Mouse (Mus musculus) MEL (cell line): ENCODE results near the gene Rftn1. TPM values are rescaled to one million over a fixed set of nuclear protein-coding genes. Genes with fewer than 3 reads are reported as not detected.

Experiments
- DNase-seq: peaks from one replicate; pipeline ENCODE4 v3.0.0; 2011; ENCODE audit warnings: low read depth, low spot score
- H3K27ac ChIP-seq: 2 replicates; pipeline ENCODE4 v1.5.1; 2012; ENCODE audit warnings: low read depth, mild to moderate bottlenecking, control low read depth, low read length, moderate library complexity; ENCODE audit not compliant: control insufficient read depth
- H3K27me3 ChIP-seq, 2 experiments: fragments of 150-350 bp in 1 of 2; sonication (generic) in 1 of 2; 2 replicates each; pipeline ENCODE4 v1.6.1; 2012; ENCODE audit warnings: low read length in 2 of 2, mild to moderate bottlenecking in 2 of 2, improper control_type of control experiment in 1 of 2, moderate library complexity in 1 of 2; ENCODE audit not compliant: insufficient read depth in 2 of 2, control insufficient read depth in 1 of 2
- H3K36me3 ChIP-seq, 2 experiments: 2 replicates each; pipeline ENCODE4 v1.6.1; 2012 to 2014; ENCODE audit warnings: low read length in 2 of 2, improper control_type of control experiment in 1 of 2, inconsistent platforms in 1 of 2, mild to moderate bottlenecking in 1 of 2; ENCODE audit not compliant: insufficient read depth in 2 of 2, control insufficient read depth in 1 of 2
- H3K4me1 ChIP-seq, 2 experiments: fragments of 150-350 bp in 1 of 2; sonication (generic) in 1 of 2; 2 replicates each; pipeline ENCODE4 v1.6.1; 2012; ENCODE audit warnings: low read length in 2 of 2, improper control_type of control experiment in 1 of 2, mild to moderate bottlenecking in 1 of 2; ENCODE audit not compliant: insufficient read depth in 2 of 2, control insufficient read depth in 1 of 2
- H3K4me3 ChIP-seq, 2 experiments: fragments of 150-350 bp in 1 of 2; sonication (generic) in 1 of 2; 2 replicates each; pipeline ENCODE4 v1.5.1; 2012; ENCODE audit warnings: low read depth in 2 of 2, low read length in 2 of 2, mild to moderate bottlenecking in 2 of 2, moderate library complexity in 2 of 2, control low read depth in 1 of 2, improper control_type of control experiment in 1 of 2; ENCODE audit not compliant: control insufficient read depth in 1 of 2, insufficient read depth in 1 of 2
- H3K79me2 ChIP-seq: 2 replicates; pipeline ENCODE4 v1.6.1; 2012; ENCODE audit warnings: mild to moderate bottlenecking, low read length, moderate library complexity; ENCODE audit not compliant: control insufficient read depth, poor library complexity, insufficient read depth
- H3K9ac ChIP-seq: 2 replicates; pipeline ENCODE4 v1.6.1; 2012; ENCODE audit warnings: low read depth, mild to moderate bottlenecking, control low read depth, low read length, moderate library complexity; ENCODE audit not compliant: control insufficient read depth, poor library complexity, severe bottlenecking
- H3K9me3 ChIP-seq: fragments of 150-350 bp; sonication (generic); replicated peaks from 2 replicates; pipeline ENCODE4 v1.6.1; 2012; ENCODE audit warnings: mild to moderate bottlenecking, low read length, improper control_type of control experiment, moderate library complexity; ENCODE audit not compliant: insufficient read depth
- BHLHE40 ChIP-seq: IDR thresholded peaks from 2 replicates; pipeline ENCODE4 v1.6.1; 2012; ENCODE audit warnings: low read depth, mild to moderate bottlenecking, inconsistent platforms, low read length, improper control_type of control experiment, borderline replicate concordance
- CHD2 ChIP-seq: IDR thresholded peaks from 2 replicates; pipeline ENCODE4 v1.6.1; 2011; ENCODE audit warnings: low read length, improper control_type of control experiment
- E2F4 ChIP-seq: IDR thresholded peaks from 2 replicates; pipeline ENCODE4 v1.6.1; 2011; ENCODE audit warnings: low read depth, low read length, improper control_type of control experiment, borderline replicate concordance
- ELF1 ChIP-seq: IDR thresholded peaks from 2 replicates; pipeline ENCODE4 v1.6.1; 2014; ENCODE audit warnings: low read depth, mild to moderate bottlenecking, inconsistent platforms, low read length, improper control_type of control experiment, moderate library complexity
- GABPA ChIP-seq: IDR thresholded peaks from 2 replicates; pipeline ENCODE4 v1.6.1; 2012; ENCODE audit warnings: low read depth, mild to moderate bottlenecking, inconsistent platforms, low read length, improper control_type of control experiment, moderate library complexity
- MAZ ChIP-seq: IDR thresholded peaks from 2 replicates; pipeline ENCODE4 v1.6.1; 2012; ENCODE audit warnings: low read depth, mild to moderate bottlenecking, inconsistent platforms, low read length, improper control_type of control experiment
- MYC ChIP-seq: IDR thresholded peaks from 2 replicates; pipeline ENCODE4 v1.6.1; 2011; ENCODE audit warnings: low read depth, mild to moderate bottlenecking, low read length, improper control_type of control experiment, moderate library complexity
- POLR2AphosphoS5 ChIP-seq: IDR thresholded peaks from 2 replicates; pipeline ENCODE4 v1.6.1; 2012; ENCODE audit warnings: low read depth, borderline replicate concordance, mild to moderate bottlenecking, inconsistent platforms, low read length, moderate library complexity, mixed read lengths
- RAD21 ChIP-seq: IDR thresholded peaks from 2 replicates; pipeline ENCODE4 v1.6.1; 2011; ENCODE audit warnings: mild to moderate bottlenecking, low read depth, low read length, improper control_type of control experiment
- RCOR1 ChIP-seq: IDR thresholded peaks from 2 replicates; pipeline ENCODE4 v1.6.1; 2012; ENCODE audit warnings: low read depth, mild to moderate bottlenecking, inconsistent platforms, low read length, improper control_type of control experiment
- TBP ChIP-seq: IDR thresholded peaks from 2 replicates; pipeline ENCODE4 v1.8.0; 2011; ENCODE audit warnings: low read depth, low read length, improper control_type of control experiment
- TCF12 ChIP-seq: IDR thresholded peaks from 2 replicates; pipeline ENCODE4 v1.6.1; 2014; ENCODE audit warnings: low read depth, mild to moderate bottlenecking, inconsistent platforms, low read length, improper control_type of control experiment, moderate library complexity
- USF1 ChIP-seq: IDR thresholded peaks from 2 replicates; pipeline ENCODE4 v1.6.1; 2014; ENCODE audit warnings: low read depth, mild to moderate bottlenecking, inconsistent platforms, low read length, improper control_type of control experiment, moderate library complexity
- USF2 ChIP-seq, 2 experiments: IDR thresholded peaks; 2 replicates each; pipeline ENCODE4 v1.6.1; 2011 to 2012; ENCODE audit warnings: improper control_type of control experiment in 2 of 2, low read length in 2 of 2, borderline replicate concordance in 1 of 2, inconsistent platforms in 1 of 2, low read depth in 1 of 2, mild to moderate bottlenecking in 1 of 2; ENCODE audit not compliant: insufficient read depth in 1 of 2
- ZMIZ1 ChIP-seq: IDR thresholded peaks from 2 replicates; pipeline ENCODE4 v1.6.1; 2012; ENCODE audit warnings: low read depth, mild to moderate bottlenecking, inconsistent platforms, low read length, improper control_type of control experiment, moderate library complexity
- polyA plus RNA-seq, 2 experiments: library from polyadenylated mRNA; stranded (reverse) in 1 of 2; unstranded in 1 of 2; fragments of >175 nt in 1 of 2; fragments of >200 nt in 1 of 2; gene quantifications; 2 replicates each; pipeline versions ENCODE4 v1.2.1 to v1.2.4; 2012; ENCODE audit warnings: low replicate concordance in 2 of 2, low read depth in 1 of 2; ENCODE audit not compliant: insufficient read length in 2 of 2, insufficient read depth in 1 of 2, missing spikeins in 1 of 2
- total RNA-seq: library from RNA; depleted of rRNA; stranded (reverse); fragments of 300-350 nt; gene quantifications from 2 replicates; pipeline ENCODE4 v1.2.3, GENCODE M21; 2012

Rftn1 gene
- total and polyA plus RNA-seq, 3 experiments = 70.2 to 76.1 TPM; not detected in 1

- TF ChIP-seq MAZ = no peak
- TF ChIP-seq, all 39 proteins: peak for 0
Observed at GRCm38 (mm10) chr17:50066822-50067713, 123.4 kb downstream of the Rftn1 start (continued).

GRCm38 (mm10) chr17:50063832-50064627, 126.4 kb downstream of the Rftn1 start:
- Histone ChIP-seq H3K9ac (no peak overlapping the region), H3K27ac (no peak overlapping the region), H3K79me2 (0 out of 2 replicates have a peak, but pooled peaks cover 2% of the 10 kb centered on the region)
- no peak for TF ChIP-seq USF2 (IDR thresholded peaks at IDR 0.05; ENCODE audit: borderline replicate concordance in 1 of 2, insufficient read depth in 1 of 2, low read depth in 1 of 2, low read length in 2 of 2)
- no peak for TF ChIP-seq E2F4
- no peak for TF ChIP-seq USF1
- no peak for TF ChIP-seq BHLHE40
- no peak for TF ChIP-seq CHD2
- no peak for TF ChIP-seq ZMIZ1
- no peak for TF ChIP-seq RCOR1
- no peak for TF ChIP-seq POLR2AphosphoS5
- TF ChIP-seq GABPA = no peak
- no peak for TF ChIP-seq RAD21
- no peak for TF ChIP-seq MYC
- no peak for TF ChIP-seq TCF12
- TF ChIP-seq TBP = no peak
- TF ChIP-seq ELF1 = no peak
- TF ChIP-seq, all 39 proteins: peak for 0
- Histone ChIP-seq H3K4me3 (no peak overlapping the region), H3K27me3 (no peaks in the 10 kb centered on the region), H3K4me1 (peaks cover 11 to 15% of the 10 kb centered on the region in 2 experiments), H3K9me3 (no peaks in the 10 kb centered on the region), H3K36me3 (peaks cover 0 to 24% of the 10 kb centered on the region in 2 experiments)
- DNase-seq = no peak
